ENCODE assay signal across 8 mouse cellular contexts in genomic region chr6:39419851-39420721, GRCm38 (mm10). TPM values are rescaled to one million over a fixed set of nuclear protein-coding genes. Genes with fewer than 3 reads are reported as not detected.
DNase-seq lines count a peak whose midpoint lies in the region; ATAC-seq and TF ChIP-seq lines count a peak whose summit lies in the region.

TSS of gene Mkrn1 (minus strand) at chr6:39420462.

- WGBS in hindbrain, embryonic 10.5 days: under 1% methylated on average over 82 of the region's 82 CpGs
- WGBS in lung, postnatal 0 days: 1% methylated on average over 70 of the region's 82 CpGs

- peak within 1 kb of the TSS; percentile 98 for H3K4me3 ChIP-seq in hindbrain, embryonic 10.5 days
- H3K4me3 ChIP-seq in lung, postnatal 0 days (ENCODE audit: low read depth, low read length): peak within 1 kb of the TSS; percentile 97

- peak within 1 kb of the TSS; percentile 96 for H3K27ac ChIP-seq in hindbrain, embryonic 10.5 days
- H3K27ac ChIP-seq in lung, postnatal 0 days (ENCODE audit: low read length): peak within 1 kb of the TSS; percentile 86

- H3K9me3 ChIP-seq in hindbrain, embryonic 10.5 days: no peaks in the 10 kb centered on the region
- H3K9me3 ChIP-seq in lung, postnatal 0 days (ENCODE audit: low read length): no peaks in the 10 kb centered on the region

- peak within 1 kb of the TSS; percentile 84 for H3K9ac ChIP-seq in lung, postnatal 0 days (replicated peaks; ENCODE audit: low read depth)

- H3K4me2 ChIP-seq in lung, postnatal 0 days (replicated peaks; ENCODE audit: low read depth, low read length): peak within 1 kb of the TSS; percentile 80

- DNase-seq in MEL-GATA-1-ER (ENCODE audit: extremely low read depth, low read depth): peak; percentile 63
- peak; percentile 88 for DNase-seq in cerebellum, adult 8-10 months
- DNase-seq in hindbrain, embryonic 10.5 days (ENCODE audit: low spot score): peak; percentile 88
- peak; percentile 84 for DNase-seq in layer of hippocampus, adult 9-11 months
- DNase-seq in lung, postnatal 0 days (ENCODE audit: low spot score): peak; percentile 90
- DNase-seq in ovary, postnatal 14 days (ENCODE audit: low spot score): peak; percentile 57
- peak; percentile 86 for DNase-seq in thymus, postnatal 14 days

- no peak for TF ChIP-seq EP300 in lung, postnatal 0 days (IDR thresholded peaks at IDR 0.05)

- peak; percentile 90 for ATAC-seq in frontal cortex, adult (ENCODE audit: low TSS enrichment)
- peak; percentile 91 for ATAC-seq in lung, postnatal 0 days

- peaks cover 14% of the 10 kb centered on the region; the same call in 1 of the 2 replicates for H3K36me3 ChIP-seq in hindbrain, embryonic 10.5 days
- no peaks in the 10 kb centered on the region for H3K36me3 ChIP-seq in lung, postnatal 0 days (ENCODE audit: insufficient read depth, low read length)

- H3K27me3 ChIP-seq in hindbrain, embryonic 10.5 days (ENCODE audit: insufficient read depth, poor library complexity, severe bottlenecking): peaks cover 9% of the 10 kb centered on the region; the same call in 1 of the 2 replicates
- no peaks in the 10 kb centered on the region for H3K27me3 ChIP-seq in lung, postnatal 0 days (replicated peaks; ENCODE audit: insufficient read depth, low read length)

- peaks cover 23% of the 10 kb centered on the region for H3K4me1 ChIP-seq in hindbrain, embryonic 10.5 days (replicated peaks)
- peaks cover 4% of the 10 kb centered on the region; the same call in 1 of the 2 replicates for H3K4me1 ChIP-seq in lung, postnatal 0 days (ENCODE audit: insufficient read depth, low read depth, low read length)

- peak; percentile 18 for TF ChIP-seq CTCF in lung, postnatal 0 days (IDR thresholded peaks at IDR 0.05)

RNA-seq across cellular contexts. Expression of gene Mkrn1, which starts in this region (rescaled TPM):
- polyA plus RNA-seq in hindbrain, embryonic 10.5 days (2016; fragmentation: Nextera tagmentation; extraction: Ambion mirVana): 90.0 and 116 TPM in 2 replicates
- 125 and 127 TPM in 2 replicates for polyA plus RNA-seq in lung, postnatal 0 days (2015; fragmentation: Nextera tagmentation; extraction: Ambion mirVana)

Comparison
In these comparisons a context has a peak if more than half of its experiments do, and no peak if none do; other contexts are left out.
1. Peak in every context shown above with its lines: DNase-seq, ATAC-seq, H3K4me3 ChIP-seq and H3K27ac ChIP-seq.